Mouse (Mus musculus) liver, postnatal 0 days (tissue): ENCODE measurements around the gene Ear1.
"Not testable (repeated sequence)": the region's sequence is repeated elsewhere in the genome, so short reads cannot be mapped to it uniquely, and the experiment has no call there.

Experiments used
- CTCF ChIP-seq: sonication (generic); IDR thresholded peaks from 2 replicates; pipeline ENCODE4 v1.5.1; 2016; ENCODE audit warnings: antibody characterized with exemption, low read depth
- EP300 ChIP-seq: IDR thresholded peaks from 2 replicates; pipeline ENCODE4 v1.6.1; 2016; ENCODE audit warnings: antibody characterized with exemption, low read depth, mild to moderate bottlenecking

GRCm38 (mm10) chr14:43808142-43808541 is 67.2 kb downstream of the Ear1 start:
- not testable (repeated sequence) for TF ChIP-seq CTCF, EP300
